Mouse (Mus musculus) G1E (cell line): ENCODE data around the gene Pih1d1.

Source experiments
- CTCF ChIP-seq: IDR thresholded peaks from 2 replicates; pipeline ENCODE4 v1.5.1; 2012; ENCODE audit warnings: low read depth, low read length, inconsistent platforms, mixed read lengths
- GATA1 ChIP-seq: IDR thresholded peaks from 2 replicates; pipeline ENCODE4 v1.6.1; 2012; ENCODE audit warnings: borderline replicate concordance, low read length, inconsistent platforms, mixed read lengths

- TF ChIP-seq CTCF (no peak), GATA1 (no peak)
These were observed 4.6 kb upstream of the Pih1d1 start for GRCm38 (mm10) chr7:45149545-45149944.
